Mouse (Mus musculus): ENCODE results near the gene Ctdsp1. TPM values are rescaled to one million over a fixed set of nuclear protein-coding genes. Genes with fewer than 3 reads are reported as not detected.

The Ctdsp1 gene
- total and polyA plus RNA-seq, 2 experiments: 27.1 to 167 TPM

GRCm38 (mm10) chr1:74380484-74380883 is 10.8 kb upstream of the Ctdsp1 start:
- Histone ChIP-seq H3K4me3 (ENCODE audit: insufficient read depth, low read depth, low read length) (no peak overlapping the region), H3K79me2 (ENCODE audit: control insufficient read depth, insufficient read depth, low read length) (no peaks in the 10 kb centered on the region), H3K27ac (replicated peaks; ENCODE audit: insufficient read depth, low read depth, low read length) (no peak overlapping the region), H3K4me1 (ENCODE audit: control insufficient read depth, insufficient read depth, low read length) (peaks cover 11% of the 10 kb centered on the region), H3K36me3 (ENCODE audit: control insufficient read depth, insufficient read depth, low read length) (no peaks in the 10 kb centered on the region), H3K9ac (ENCODE audit: low read depth, low read length) (no peak overlapping the region), H3K27me3 (ENCODE audit: control insufficient read depth, insufficient read depth, low read length) (no peaks in the 10 kb centered on the region)
- WGBS: 90% methylated on average over 5 of the region's 5 CpGs
- TF ChIP-seq POLR2A (IDR thresholded peaks at IDR 0.05; ENCODE audit: extremely low read depth, insufficient read depth, low read length): no peak
- no peak for TF ChIP-seq CTCF (IDR thresholded peaks at IDR 0.05; ENCODE audit: low read depth, low read length)
- DNase-seq (ENCODE audit: extremely low read depth, low read depth, low spot score): no peak

- peaks cover 11% of the 10 kb centered on the region for H3K4me1 ChIP-seq (ENCODE audit: control insufficient read depth, insufficient read depth, low read length)
- 75% methylated on average over 10 of the region's 10 CpGs for WGBS
- H3K27ac ChIP-seq (replicated peaks; ENCODE audit: insufficient read depth, low read depth, low read length): no peak overlapping the region
Observed at GRCm38 (mm10) chr1:74381588-74382021, 9.7 kb upstream of the Ctdsp1 start.

GRCm38 (mm10) chr1:74383385-74383784 is 7.9 kb upstream of the Ctdsp1 start:
- no peak overlapping the region for H3K4me3 ChIP-seq (ENCODE audit: insufficient read depth, low read depth, low read length)
- TF ChIP-seq POLR2A (IDR thresholded peaks at IDR 0.05; ENCODE audit: extremely low read depth, insufficient read depth, low read length): no peak
- no peak overlapping the region for H3K9ac ChIP-seq (ENCODE audit: low read depth, low read length)
- peaks cover 20% of the 10 kb centered on the region for H3K4me1 ChIP-seq (ENCODE audit: control insufficient read depth, insufficient read depth, low read length)
- no peaks in the 10 kb centered on the region for H3K79me2 ChIP-seq (ENCODE audit: control insufficient read depth, insufficient read depth, low read length)
- H3K27me3 ChIP-seq (ENCODE audit: control insufficient read depth, insufficient read depth, low read length): no peaks in the 10 kb centered on the region
- no peaks in the 10 kb centered on the region for H3K36me3 ChIP-seq (ENCODE audit: control insufficient read depth, insufficient read depth, low read length)
- 95% methylated on average over 13 of the region's 13 CpGs for WGBS
- H3K27ac ChIP-seq (replicated peaks; ENCODE audit: insufficient read depth, low read depth, low read length): no peak overlapping the region
- DNase-seq (ENCODE audit: extremely low read depth, low read depth, low spot score): no peak

More at GRCm38 (mm10) chr1:74381588-74382021, 9.7 kb upstream of the Ctdsp1 start:
- no peak overlapping the region for H3K4me3 ChIP-seq (ENCODE audit: insufficient read depth, low read depth, low read length)
- H3K36me3 ChIP-seq (ENCODE audit: control insufficient read depth, insufficient read depth, low read length): no peaks in the 10 kb centered on the region
- H3K27me3 ChIP-seq (ENCODE audit: control insufficient read depth, insufficient read depth, low read length): no peaks in the 10 kb centered on the region
- H3K9ac ChIP-seq (ENCODE audit: low read depth, low read length): no peak overlapping the region
- no peak for DNase-seq (ENCODE audit: extremely low read depth, low read depth, low spot score)
- TF ChIP-seq CTCF (IDR thresholded peaks at IDR 0.05; ENCODE audit: low read depth, low read length) (no peak), POLR2A (IDR thresholded peaks at IDR 0.05; ENCODE audit: extremely low read depth, insufficient read depth, low read length) (no peak)
- H3K79me2 ChIP-seq (ENCODE audit: control insufficient read depth, insufficient read depth, low read length): no peaks in the 10 kb centered on the region

GRCm38 (mm10) chr1:74384525-74384924 is 6.8 kb upstream of the Ctdsp1 start:
- H3K4me1 ChIP-seq (ENCODE audit: control insufficient read depth, insufficient read depth, low read length): peaks cover 14% of the 10 kb centered on the region
- H3K36me3 ChIP-seq (ENCODE audit: control insufficient read depth, insufficient read depth, low read length): no peaks in the 10 kb centered on the region
- no peak overlapping the region for H3K27ac ChIP-seq (replicated peaks; ENCODE audit: insufficient read depth, low read depth, low read length)
- TF ChIP-seq CTCF (IDR thresholded peaks at IDR 0.05; ENCODE audit: low read depth, low read length): no peak
- TF ChIP-seq POLR2A (IDR thresholded peaks at IDR 0.05; ENCODE audit: extremely low read depth, insufficient read depth, low read length): no peak
- H3K4me3 ChIP-seq (ENCODE audit: insufficient read depth, low read depth, low read length): no peak overlapping the region
- 88% methylated on average over 8 of the region's 8 CpGs for WGBS
- H3K9ac ChIP-seq (ENCODE audit: low read depth, low read length): no peak overlapping the region
- H3K79me2 ChIP-seq (ENCODE audit: control insufficient read depth, insufficient read depth, low read length): no peaks in the 10 kb centered on the region
- H3K27me3 ChIP-seq (ENCODE audit: control insufficient read depth, insufficient read depth, low read length): no peaks in the 10 kb centered on the region
- DNase-seq (ENCODE audit: extremely low read depth, low read depth, low spot score): no peak

- TF ChIP-seq POLR2A (IDR thresholded peaks at IDR 0.05; ENCODE audit: extremely low read depth, insufficient read depth, low read length): no peak
- TF ChIP-seq CTCF (IDR thresholded peaks at IDR 0.05; ENCODE audit: low read depth, low read length): no peak
Observed at GRCm38 (mm10) chr1:74385064-74385463, 6.2 kb upstream of the Ctdsp1 start.

GRCm38 (mm10) chr1:74385531-74385930 is 5.8 kb upstream of the Ctdsp1 start:
- Histone ChIP-seq H3K9ac (ENCODE audit: low read depth, low read length) (no peak overlapping the region), H3K4me1 (ENCODE audit: control insufficient read depth, insufficient read depth, low read length) (peaks cover 10% of the 10 kb centered on the region), H3K36me3 (ENCODE audit: control insufficient read depth, insufficient read depth, low read length) (no peaks in the 10 kb centered on the region), H3K27me3 (ENCODE audit: control insufficient read depth, insufficient read depth, low read length) (no peaks in the 10 kb centered on the region), H3K4me3 (ENCODE audit: insufficient read depth, low read depth, low read length) (no peak overlapping the region), H3K27ac (replicated peaks; ENCODE audit: insufficient read depth, low read depth, low read length) (no peak overlapping the region), H3K79me2 (ENCODE audit: control insufficient read depth, insufficient read depth, low read length) (no peaks in the 10 kb centered on the region)
- WGBS: 92% methylated on average over 8 of the region's 8 CpGs
- no peak for TF ChIP-seq CTCF (IDR thresholded peaks at IDR 0.05; ENCODE audit: low read depth, low read length)
- TF ChIP-seq POLR2A (IDR thresholded peaks at IDR 0.05; ENCODE audit: extremely low read depth, insufficient read depth, low read length): no peak
- no peak for DNase-seq (ENCODE audit: extremely low read depth, low read depth, low spot score)

More at GRCm38 (mm10) chr1:74385064-74385463, 6.2 kb upstream of the Ctdsp1 start:
- DNase-seq (ENCODE audit: extremely low read depth, low read depth, low spot score): no peak
- 93% methylated on average over 10 of the region's 10 CpGs for WGBS
- no peak overlapping the region for H3K4me3 ChIP-seq (ENCODE audit: insufficient read depth, low read depth, low read length)
- H3K79me2 ChIP-seq (ENCODE audit: control insufficient read depth, insufficient read depth, low read length): no peaks in the 10 kb centered on the region
- no peaks in the 10 kb centered on the region for H3K27me3 ChIP-seq (ENCODE audit: control insufficient read depth, insufficient read depth, low read length)
- no peaks in the 10 kb centered on the region for H3K36me3 ChIP-seq (ENCODE audit: control insufficient read depth, insufficient read depth, low read length)
- no peak overlapping the region for H3K27ac ChIP-seq (replicated peaks; ENCODE audit: insufficient read depth, low read depth, low read length)
- H3K9ac ChIP-seq (ENCODE audit: low read depth, low read length): no peak overlapping the region
- H3K4me1 ChIP-seq (ENCODE audit: control insufficient read depth, insufficient read depth, low read length): peaks cover 10% of the 10 kb centered on the region

Measured in liver, adult 2 months (tissue).